Mouse (Mus musculus) midbrain, embryonic 15.5 days (tissue): ENCODE measurements around the gene Ralgds. TPM values are rescaled to one million over a fixed set of nuclear protein-coding genes. Genes with fewer than 3 reads are reported as not detected.
"Not testable (repeated sequence)": the region's sequence is repeated elsewhere in the genome, so short reads cannot be mapped to it uniquely, and the experiment has no call there.

ENCODE experiments used
- ATAC-seq: fragments of 200-750 bp; cut with Nextera tagmentation; replicated peaks from 2 replicates; pipeline ENCODE4 v1.8.0; 2017; ENCODE audit warnings: moderate TSS enrichment
- H3K27ac ChIP-seq: fragments of 300-500 bp; sonication (generic); 2 replicates; pipeline ENCODE4 v1.5.1; 2015; ENCODE audit warnings: mild to moderate bottlenecking, inconsistent platforms
- H3K27me3 ChIP-seq: fragments of 300-500 bp; sonication (generic); replicated peaks from 2 replicates; pipeline ENCODE4 v1.6.1; 2015; ENCODE audit warnings: inconsistent platforms
- H3K36me3 ChIP-seq: fragments of 300-500 bp; sonication (generic); replicated peaks from 2 replicates; pipeline ENCODE4 v1.6.1; 2015; ENCODE audit warnings: inconsistent platforms
- H3K4me1 ChIP-seq: fragments of 300-500 bp; sonication (generic); 2 replicates; pipeline ENCODE4 v1.6.1; 2015; ENCODE audit warnings: inconsistent platforms
- H3K4me2 ChIP-seq: fragments of 300-500 bp; sonication (generic); 2 replicates; pipeline ENCODE4 v1.6.1; 2015; ENCODE audit warnings: inconsistent platforms, mild to moderate bottlenecking, moderate library complexity
- H3K4me3 ChIP-seq: fragments of 300-500 bp; sonication (generic); 2 replicates; pipeline ENCODE4 v1.5.1; 2015; ENCODE audit warnings: mild to moderate bottlenecking, inconsistent platforms
- H3K9ac ChIP-seq: fragments of 300-500 bp; sonication (generic); 2 replicates; pipeline ENCODE4 v1.6.1; 2015; ENCODE audit warnings: mild to moderate bottlenecking, inconsistent platforms
- H3K9me3 ChIP-seq: fragments of 300-500 bp; sonication (generic); 2 replicates; pipeline ENCODE4 v1.6.1; 2016; ENCODE audit warnings: inconsistent platforms
- WGBS: fragments of 180-500 bp; shearing (Covaris S2); methylation state at CpG from one replicate; pipeline ENCODE4 v1.1.7; 2015; ENCODE audit warnings: mixed read lengths; 5-methylcytosine and 5-hydroxymethylcytosine counted together
- polyA plus RNA-seq: library from polyadenylated mRNA; unstranded; fragments of >200 nt; fragmentation: Nextera tagmentation; extraction: Ambion mirVana; gene quantifications from 2 replicates; pipeline ENCODE4 v1.2.1, GENCODE M21; 2015

The Ralgds gene
- polyA plus RNA-seq, 1 experiment from 2014 or later, result 92.0 TPM

- Histone ChIP-seq H3K27me3 (no peaks in the 10 kb centered on the region), H3K4me2 (no peak overlapping the region), H3K36me3 (no peaks in the 10 kb centered on the region), H3K4me3 (no peak overlapping the region), H3K4me1 (no peaks in the 10 kb centered on the region), H3K9me3 (no peaks in the 10 kb centered on the region), H3K27ac (no peak overlapping the region), H3K9ac (no peak overlapping the region)
- no peak for ATAC-seq
- WGBS, result 81% methylated on average over 2 of the region's 2 CpGs
These were observed 29.1 kb upstream of the Ralgds start for GRCm38 (mm10) chr2:28483861-28484260.

GRCm38 (mm10) chr2:28494521-28494920 is 18.4 kb upstream of the Ralgds start:
- no peak for ATAC-seq
- no peak overlapping the region for H3K9ac ChIP-seq
- no peak overlapping the region for H3K27ac ChIP-seq
- no peak overlapping the region for H3K4me2 ChIP-seq
- no peaks in the 10 kb centered on the region for H3K4me1 ChIP-seq
- no peaks in the 10 kb centered on the region for H3K36me3 ChIP-seq
- 84% methylated on average over 2 of the region's 2 CpGs for WGBS
- no peaks in the 10 kb centered on the region for H3K9me3 ChIP-seq
- no peak overlapping the region for H3K4me3 ChIP-seq
- H3K27me3 ChIP-seq, result no peaks in the 10 kb centered on the region

DNA sequence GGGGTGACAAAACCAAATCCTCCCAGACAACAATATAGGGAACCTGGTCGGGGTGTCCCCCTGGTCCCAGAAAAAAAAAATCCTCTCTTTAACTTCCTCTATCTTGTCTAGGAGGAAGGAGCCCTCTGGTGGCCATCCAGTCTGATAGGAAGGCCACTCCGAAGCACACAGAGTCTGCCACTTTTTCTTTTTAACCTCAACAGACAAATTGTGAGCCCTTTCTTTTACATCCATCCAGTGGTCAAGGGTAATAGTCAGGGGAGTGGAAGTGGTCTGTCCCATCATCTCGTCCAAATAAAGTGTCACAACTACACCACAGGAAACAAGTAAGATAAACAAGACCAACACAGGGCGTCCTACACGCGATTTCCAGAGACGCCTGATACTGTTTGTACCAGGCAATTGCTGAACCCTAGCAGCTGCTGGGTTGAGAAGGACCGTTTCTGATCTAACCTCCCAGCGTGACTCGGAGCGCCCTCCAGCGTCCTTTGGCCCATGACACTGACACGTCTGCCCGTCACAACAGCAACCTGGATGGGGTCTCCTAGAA is 17.6 kb upstream of the Ralgds start:
- WGBS, result 88% methylated on average over 14 of the region's 14 CpGs
- H3K27me3 ChIP-seq, result no peaks in the 10 kb centered on the region
- no peaks in the 10 kb centered on the region for H3K9me3 ChIP-seq
- no peaks in the 10 kb centered on the region for H3K4me1 ChIP-seq
- no peak overlapping the region for H3K27ac ChIP-seq
- no peak for ATAC-seq
- H3K4me3 ChIP-seq, result no peak overlapping the region
- no peaks in the 10 kb centered on the region for H3K36me3 ChIP-seq
- no peak overlapping the region for H3K4me2 ChIP-seq
- no peak overlapping the region for H3K9ac ChIP-seq

GRCm38 (mm10) chr2:28495801-28496595 is 16.9 kb upstream of the Ralgds start:
- no peak overlapping the region for H3K4me2 ChIP-seq
- H3K36me3 ChIP-seq, result no peaks in the 10 kb centered on the region
- H3K9me3 ChIP-seq, result no peaks in the 10 kb centered on the region
- no peak overlapping the region for H3K4me3 ChIP-seq
- WGBS, result 83% methylated on average over 16 of the region's 16 CpGs
- H3K27ac ChIP-seq, result no peak overlapping the region
- H3K4me1 ChIP-seq, result no peaks in the 10 kb centered on the region
- H3K9ac ChIP-seq, result no peak overlapping the region
- no peak for ATAC-seq
- H3K27me3 ChIP-seq, result no peaks in the 10 kb centered on the region

DNA sequence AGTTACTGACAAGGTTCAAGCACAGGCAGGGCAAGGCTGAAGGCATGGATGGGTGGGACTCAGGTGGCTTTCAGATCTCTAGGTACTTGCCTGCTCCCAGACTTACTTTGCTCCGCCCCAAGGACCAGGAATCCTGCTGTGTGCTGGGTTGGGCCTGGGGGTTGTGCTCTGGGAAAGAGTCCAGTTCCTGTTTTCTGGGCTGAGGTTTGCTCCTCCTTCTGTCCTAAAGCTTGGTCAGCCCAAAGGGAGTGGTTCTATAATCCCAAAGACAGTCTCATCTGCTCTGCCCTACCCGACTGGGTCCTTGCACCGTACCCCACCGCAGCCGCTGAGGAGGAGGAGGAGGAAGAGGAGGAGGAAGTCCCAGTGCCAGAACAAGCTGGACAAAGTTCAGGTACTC is 16.3 kb upstream of the Ralgds start, which contains the start of gene Gbgt1:
Gene Gbgt1 (plus strand): TSS at position 221 of the 400 bp plus-strand sequence.
- H3K4me1 ChIP-seq, result no peaks in the 10 kb centered on the region
- no peak for ATAC-seq
- H3K9ac ChIP-seq, result no peak within 1 kb of the TSS
- no peaks in the 10 kb centered on the region for H3K9me3 ChIP-seq
- H3K27me3 ChIP-seq, result no peaks in the 10 kb centered on the region
- 74% methylated on average over 5 of the region's 5 CpGs for WGBS
- no peak within 1 kb of the TSS for H3K27ac ChIP-seq
- H3K36me3 ChIP-seq, result no peaks in the 10 kb centered on the region
- H3K4me3 ChIP-seq, result no peak within 1 kb of the TSS
- H3K4me2 ChIP-seq, result no peak within 1 kb of the TSS

DNA sequence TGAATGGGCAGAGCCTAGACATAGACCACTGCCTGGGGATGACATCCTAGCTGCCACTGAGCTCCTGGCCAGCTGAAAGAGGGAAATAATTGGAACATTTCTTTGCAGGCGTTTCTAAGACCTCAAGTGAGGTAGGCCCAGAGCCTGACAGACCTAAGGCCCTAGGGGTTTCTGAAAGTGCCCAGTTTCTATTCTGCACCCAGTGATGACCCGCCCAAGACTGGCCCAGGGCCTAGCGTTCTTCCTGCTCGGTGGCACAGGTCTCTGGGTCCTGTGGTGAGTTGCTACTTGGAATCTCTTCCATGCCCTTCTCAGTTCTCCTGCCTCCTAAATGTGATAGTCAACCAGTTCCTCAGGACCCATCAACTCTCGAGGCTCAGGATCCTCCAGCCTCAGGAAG is 15.4 kb upstream of the Ralgds start:
- Histone ChIP-seq H3K9ac (no peak overlapping the region), H3K4me3 (no peak overlapping the region), H3K27ac (no peak overlapping the region), H3K36me3 (no peaks in the 10 kb centered on the region), H3K9me3 (no peaks in the 10 kb centered on the region), H3K4me2 (no peak overlapping the region), H3K4me1 (no peaks in the 10 kb centered on the region), H3K27me3 (no peaks in the 10 kb centered on the region)
- no peak for ATAC-seq
- WGBS, result 80% methylated on average over 5 of the region's 5 CpGs

- Histone ChIP-seq H3K4me1 (no peaks in the 10 kb centered on the region), H3K27me3 (no peaks in the 10 kb centered on the region), H3K4me3 (no peak overlapping the region), H3K9me3 (no peaks in the 10 kb centered on the region), H3K27ac (no peak overlapping the region), H3K4me2 (no peak overlapping the region), H3K9ac (no peak overlapping the region), H3K36me3 (no peaks in the 10 kb centered on the region)
- no peak for ATAC-seq
- 90% methylated on average over 4 of the region's 4 CpGs for WGBS
These were observed 14.5 kb upstream of the Ralgds start for GRCm38 (mm10) chr2:28498431-28498830.

GRCm38 (mm10) chr2:28502987-28503386 is 9.9 kb upstream of the Ralgds start:
- Histone ChIP-seq H3K27me3 (no peaks in the 10 kb centered on the region), H3K27ac (no peak overlapping the region), H3K4me2 (no peak overlapping the region), H3K36me3 (no peaks in the 10 kb centered on the region), H3K9ac (no peak overlapping the region), H3K4me3 (no peak overlapping the region), H3K9me3 (no peaks in the 10 kb centered on the region), H3K4me1 (no peaks in the 10 kb centered on the region)
- 86% methylated on average over 10 of the region's 10 CpGs for WGBS
- no peak for ATAC-seq

- Histone ChIP-seq H3K4me3 (no peak overlapping the region), H3K4me2 (no peak overlapping the region), H3K4me1 (no peaks in the 10 kb centered on the region), H3K36me3 (no peaks in the 10 kb centered on the region), H3K27me3 (no peaks in the 10 kb centered on the region), H3K9me3 (no peaks in the 10 kb centered on the region), H3K27ac (no peak overlapping the region), H3K9ac (no peak overlapping the region)
- no peak for ATAC-seq
- 91% methylated on average over 13 of the region's 13 CpGs for WGBS
These were observed 8.2 kb upstream of the Ralgds start for GRCm38 (mm10) chr2:28504676-28505075.

DNA sequence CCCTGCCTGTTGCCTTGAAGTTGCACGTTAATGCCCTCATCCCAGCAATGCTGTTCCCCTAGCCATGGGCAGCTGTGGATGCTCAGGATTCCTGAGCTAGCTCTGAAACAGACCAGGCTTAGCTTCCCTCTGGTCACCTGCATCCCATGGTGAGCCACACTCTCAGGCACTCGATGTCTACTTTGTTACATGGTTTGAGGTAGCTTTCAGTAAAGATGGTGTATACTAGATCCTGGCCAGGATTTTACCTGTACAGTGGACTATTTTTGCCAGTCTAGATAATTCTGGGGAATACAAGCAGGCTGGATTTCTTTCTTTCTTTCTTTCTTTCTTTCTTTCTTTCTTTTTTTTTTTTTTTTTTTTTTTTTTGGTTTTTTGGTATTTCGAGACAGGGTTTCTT is 7.1 kb upstream of the Ralgds start, which contains the start of gene Gm10134:
Gene Gm10134 (plus strand): TSS at position 301 of the 400 bp plus-strand sequence.
- Histone ChIP-seq H3K27me3 (no peaks in the 10 kb centered on the region; the same call in 1 of the 2 replicates), H3K4me3 (no peak within 1 kb of the TSS), H3K9me3 (no peaks in the 10 kb centered on the region), H3K27ac (no peak within 1 kb of the TSS), H3K4me2 (no peak within 1 kb of the TSS), H3K4me1 (no peaks in the 10 kb centered on the region), H3K36me3 (no peaks in the 10 kb centered on the region), H3K9ac (no peak within 1 kb of the TSS)
- WGBS, result 78% methylated on average over 3 of the region's 3 CpGs
- no peak for ATAC-seq

DNA sequence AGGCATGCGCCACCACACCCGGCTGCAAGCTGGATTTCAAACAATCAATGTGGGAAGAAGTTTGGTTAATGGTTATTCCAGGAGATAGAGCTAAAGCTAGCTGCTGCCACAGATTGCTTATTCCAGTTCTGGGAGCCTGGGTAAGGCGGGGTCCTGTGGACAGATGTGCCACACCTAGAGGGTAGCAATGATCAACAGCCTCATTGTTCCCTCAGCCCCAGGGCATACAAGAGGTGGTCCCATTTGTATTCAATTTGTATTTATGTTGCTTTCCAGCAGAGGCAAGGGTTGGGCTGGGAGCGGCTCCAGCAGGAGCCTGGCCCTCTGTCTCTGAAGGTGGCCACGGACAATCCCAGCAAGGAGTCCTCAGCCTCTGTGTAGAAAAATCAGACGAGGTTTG is 6.6 kb upstream of the Ralgds start:
- H3K9me3 ChIP-seq, result no peaks in the 10 kb centered on the region
- H3K9ac ChIP-seq, result no peak overlapping the region
- H3K36me3 ChIP-seq, result no peaks in the 10 kb centered on the region
- no peaks in the 10 kb centered on the region; the same call in 1 of the 2 replicates for H3K27me3 ChIP-seq
- ATAC-seq, result no peak
- H3K4me1 ChIP-seq, result no peaks in the 10 kb centered on the region
- H3K4me3 ChIP-seq, result no peak overlapping the region
- H3K27ac ChIP-seq, result no peak overlapping the region
- H3K4me2 ChIP-seq, result no peak overlapping the region
- 83% methylated on average over 6 of the region's 6 CpGs for WGBS

DNA sequence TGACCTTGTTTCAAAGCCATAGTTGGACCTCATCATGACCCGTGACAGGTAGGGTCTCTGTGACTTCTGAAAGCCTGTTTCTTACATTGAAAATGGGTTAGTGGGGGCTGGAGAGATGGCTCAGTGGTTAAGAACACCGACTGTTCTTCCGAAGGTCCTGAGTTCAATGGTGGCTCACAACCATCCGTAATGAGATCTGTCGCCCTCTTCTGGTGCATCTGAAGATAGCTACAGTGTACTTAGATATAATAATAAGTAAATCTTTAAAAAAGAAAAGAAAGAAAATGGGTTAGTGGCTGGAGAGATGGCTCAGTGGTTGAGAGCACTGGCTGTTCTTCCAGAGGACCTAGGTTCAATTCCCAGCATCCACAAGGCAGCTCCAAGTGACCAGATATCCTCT is 1.3 kb upstream of the Ralgds start:
- not testable (repeated sequence) for H3K9me3 ChIP-seq, H3K4me2 ChIP-seq, H3K4me3 ChIP-seq, ATAC-seq, H3K27me3 ChIP-seq, H3K9ac ChIP-seq, H3K27ac ChIP-seq, H3K36me3 ChIP-seq
- H3K4me1 ChIP-seq, result peaks cover 29% of the 10 kb centered on the region
- WGBS, result 54% methylated on average over 5 of the region's 5 CpGs
